Mouse (Mus musculus) bone marrow, adult 2 months (tissue): ENCODE results near the gene Slk.

Source experiments
- CTCF ChIP-seq: fragments of 200-500 bp; IDR thresholded peaks from 2 replicates; pipeline ENCODE4 v1.5.1; 2011; ENCODE audit warnings: low read length, control low read depth; ENCODE audit not compliant: control insufficient read depth, insufficient read depth
- POLR2A ChIP-seq: fragments of 200-500 bp; IDR thresholded peaks from 2 replicates; pipeline ENCODE4 v1.6.1; 2011; ENCODE audit warnings: low read depth, mild to moderate bottlenecking, control low read depth, low read length, borderline replicate concordance; ENCODE audit not compliant: control insufficient read depth

- no peak for TF ChIP-seq POLR2A
- no peak for TF ChIP-seq CTCF
Observed at GRCm38 (mm10) chr19:47650366-47651159, 71.1 kb downstream of the Slk start.
